Mouse (Mus musculus): ENCODE data around the gene Tlx2.
A peak's percentile ranks its signal among the peaks of the same experiment; 100 is the strongest.

Tlx2 gene

GRCm38 (mm10) chr6:83092416-83093127, 22.5 kb upstream of the Tlx2 start:
- no peak for DNase-seq (ENCODE audit: low read depth, low spot score)

DNA sequence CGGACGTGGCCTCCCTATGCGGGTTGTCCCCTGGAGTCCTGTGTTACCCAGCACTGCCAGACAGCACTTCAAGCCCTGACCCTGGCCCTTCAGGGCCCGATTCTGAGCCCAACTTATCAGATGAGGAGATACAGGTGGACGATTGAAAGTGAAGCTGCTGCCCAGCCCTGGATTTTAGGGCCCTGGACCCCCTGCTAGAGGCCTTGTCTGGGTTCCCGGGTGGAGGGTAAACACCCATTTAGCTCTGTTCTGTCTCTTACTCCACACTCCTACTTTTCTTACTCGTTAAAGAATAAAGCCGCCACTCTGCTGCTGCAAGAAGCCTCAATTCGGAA, 17.8 kb upstream of the Tlx2 start:
- no peak for DNase-seq (ENCODE audit: low read depth, low spot score)

GRCm38 (mm10) chr6:83087205-83087925, 17.3 kb upstream of the Tlx2 start:
- no peak for DNase-seq (ENCODE audit: low read depth, low spot score)

DNA sequence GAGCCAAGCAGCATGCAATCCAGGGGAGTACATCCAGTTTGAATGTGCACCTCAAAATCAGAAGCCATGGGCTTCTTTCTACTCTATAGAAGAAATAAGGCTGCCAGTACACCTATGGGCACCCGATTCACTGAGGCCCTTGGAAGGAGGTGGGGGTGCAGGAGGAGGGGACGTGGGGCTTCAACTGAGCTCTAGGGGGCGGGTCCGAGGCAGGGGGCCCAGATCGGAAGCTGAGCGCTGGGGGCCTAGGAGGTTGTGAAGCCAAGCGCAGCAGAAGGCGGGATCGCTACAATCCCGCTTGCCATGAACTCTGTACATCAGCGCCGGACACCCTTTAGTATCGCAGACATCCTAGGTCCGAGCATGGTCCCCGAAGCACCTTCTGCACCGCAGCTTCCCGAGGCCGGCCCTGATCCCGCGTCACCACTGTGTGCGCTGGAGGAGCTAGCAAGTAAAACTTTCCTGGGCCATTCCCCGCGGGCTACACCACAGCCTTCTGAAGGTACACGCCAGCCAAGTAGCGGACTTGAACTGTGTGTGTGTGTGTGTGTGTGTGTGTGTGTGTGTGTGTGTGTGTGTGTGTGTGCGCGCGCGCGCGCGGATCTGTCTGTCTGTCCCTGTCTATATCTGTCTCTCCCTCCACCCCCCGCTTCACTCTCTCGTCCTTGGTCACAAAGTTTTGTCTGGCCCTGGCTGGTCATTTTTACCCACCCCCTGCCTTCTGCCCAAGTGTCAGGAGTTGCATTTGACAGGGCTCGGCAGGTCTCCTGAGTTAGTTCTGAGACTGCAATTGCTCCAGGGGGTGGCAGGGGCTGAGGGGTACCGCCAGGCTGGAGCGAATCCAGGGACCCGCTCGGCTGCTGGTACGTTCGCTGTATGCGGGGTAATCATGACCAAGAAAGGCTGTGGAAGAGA, 16.3 kb upstream of the Tlx2 start, which contains the start of gene Lbx2:
Lbx2 (plus strand) TSS at position 247 of the 915 bp plus-strand sequence.
- DNase-seq (ENCODE audit: low read depth, low spot score), result no peak

DNA sequence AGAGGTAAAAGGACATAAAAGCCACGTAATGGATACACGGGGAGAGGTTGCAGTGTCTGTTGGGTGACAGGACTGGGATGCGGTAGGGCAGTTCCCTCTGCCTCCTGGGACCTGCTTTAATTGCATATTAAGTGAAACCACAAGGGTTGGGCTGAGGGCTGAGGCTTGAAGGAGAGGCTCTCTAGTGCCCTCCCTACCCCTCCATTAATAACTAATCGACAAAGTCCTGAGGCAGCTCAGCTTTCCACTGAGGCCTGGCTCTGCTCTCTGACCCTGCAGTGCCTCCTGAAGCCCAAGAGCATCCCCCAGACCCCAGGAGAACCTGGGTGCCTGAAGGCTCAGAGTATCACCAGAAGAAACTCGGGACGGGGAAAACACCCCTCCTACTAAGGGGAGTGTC, 14.4 kb upstream of the Tlx2 start:
- no peak for DNase-seq (ENCODE audit: low read depth, low spot score)

DNA sequence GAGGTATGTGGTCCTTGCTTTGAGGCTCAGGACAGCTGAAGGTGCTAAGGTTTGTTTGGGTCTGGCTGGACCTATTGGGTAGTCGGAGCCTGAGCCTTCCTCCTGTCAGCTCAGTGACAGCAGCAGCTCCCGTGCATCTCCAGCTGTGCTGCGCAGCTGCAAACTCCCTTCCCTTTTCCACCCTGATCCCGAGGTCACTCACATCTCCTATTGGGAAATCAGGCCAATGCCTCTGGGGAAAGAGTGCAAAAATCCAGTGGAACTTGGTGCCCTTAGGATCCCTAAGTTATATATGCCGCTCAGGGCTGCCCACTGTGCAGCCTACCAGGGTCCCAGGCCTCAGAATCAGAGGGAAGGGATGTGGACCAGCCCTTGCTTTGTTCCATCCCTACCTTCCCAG, 13.4 kb upstream of the Tlx2 start:
- no peak for DNase-seq (ENCODE audit: low read depth, low spot score)

GRCm38 (mm10) chr6:83080210-83080609, 10.1 kb upstream of the Tlx2 start:
- no peak for DNase-seq (ENCODE audit: low read depth, low spot score)

DNA sequence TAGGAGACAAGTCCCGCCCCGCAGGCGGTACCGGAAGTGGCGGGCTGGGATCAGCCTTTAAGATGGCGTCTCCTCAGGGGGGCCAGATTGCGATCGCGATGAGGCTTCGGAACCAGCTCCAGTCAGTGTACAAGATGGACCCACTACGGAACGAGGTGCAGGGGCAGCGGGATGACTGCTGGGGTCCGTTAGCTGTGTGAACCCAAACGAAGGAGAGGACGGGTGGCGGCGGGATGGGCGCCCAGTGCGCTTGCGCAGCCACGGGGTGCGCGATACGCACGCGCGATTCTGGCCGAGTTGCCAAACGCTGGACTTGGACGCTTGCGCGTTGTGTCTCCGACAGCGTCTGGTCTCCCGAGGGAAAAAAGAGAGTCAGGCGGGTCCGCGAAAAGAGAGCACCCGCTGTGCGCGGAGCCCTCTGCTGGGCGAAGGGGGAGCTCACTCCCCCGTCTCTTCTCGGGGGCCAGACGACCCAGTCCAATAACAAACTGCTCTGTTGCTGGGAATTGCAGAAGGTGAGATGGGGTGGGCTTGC, 8.3 kb upstream of the Tlx2 start:
- peak; percentile 93 for DNase-seq (ENCODE audit: low read depth, low spot score)

DNA sequence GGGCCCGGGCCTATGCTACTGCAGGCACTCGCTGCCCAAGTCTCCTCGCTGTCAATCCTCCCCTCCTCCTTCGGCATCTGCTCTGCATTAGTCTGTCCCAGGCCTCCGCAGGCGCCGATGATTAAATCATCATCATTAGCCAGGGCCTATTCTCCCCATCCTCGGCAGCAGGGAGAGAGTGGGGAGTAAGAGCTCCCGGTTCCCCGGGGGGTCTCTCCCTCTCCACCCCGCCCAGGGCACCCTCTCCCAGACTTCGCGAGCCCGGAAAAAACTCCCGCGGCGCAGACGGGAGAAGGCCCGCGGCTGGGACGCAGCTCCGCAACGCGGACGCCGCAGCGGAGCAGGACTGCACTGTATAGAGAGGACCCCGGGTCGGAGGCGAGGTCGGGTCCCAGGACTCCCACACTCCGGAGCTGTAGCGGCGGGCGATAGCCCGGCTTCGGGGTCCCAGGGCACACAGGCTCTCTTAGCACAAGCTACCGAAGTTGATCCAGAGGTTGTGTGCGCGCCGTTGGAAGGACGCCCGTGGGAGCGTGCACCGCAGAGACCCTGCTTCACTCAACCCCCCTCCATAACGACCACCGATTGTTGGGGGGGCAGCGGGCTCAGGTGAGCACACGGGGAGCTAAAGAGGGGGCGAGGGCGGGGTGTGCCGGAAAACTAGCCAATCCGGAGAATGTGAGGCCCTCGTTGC, 7.7 kb upstream of the Tlx2 start, which contains the start of gene Pcgf1:
Pcgf1 (plus strand) TSS at position 240 of the 694 bp plus-strand sequence.
- DNase-seq (ENCODE audit: low read depth, low spot score), result no peak

DNA sequence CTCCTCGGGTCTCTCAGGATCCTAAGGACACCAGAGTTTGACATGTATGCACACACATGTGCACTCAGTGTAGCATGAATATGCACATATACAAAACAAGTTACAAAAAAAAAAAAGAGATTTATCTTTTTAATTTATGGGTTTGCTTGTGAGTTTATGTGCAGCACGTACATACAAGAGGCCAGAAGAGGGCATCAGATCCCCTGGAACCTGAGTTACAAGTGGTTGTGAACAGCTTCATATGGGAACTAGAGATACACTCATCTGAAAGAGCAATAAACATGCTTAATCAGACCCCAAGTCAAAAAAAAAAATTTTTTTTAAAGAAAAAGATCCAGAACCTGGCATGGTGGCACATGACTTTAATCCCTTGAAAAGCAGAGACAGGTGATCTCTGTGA, 4.9 kb upstream of the Tlx2 start:
- no peak for DNase-seq (ENCODE audit: low read depth, low spot score)

GRCm38 (mm10) chr6:83071220-83071619, 1.1 kb upstream of the Tlx2 start:
- DNase-seq (ENCODE audit: low read depth, low spot score), result no peak

GRCm38 (mm10) chr6:83070311-83071219, 472 bp upstream of the Tlx2 start:
- no peak for DNase-seq (ENCODE audit: low read depth, low spot score)

- DNase-seq (ENCODE audit: low read depth, low spot score), result no peak
Observed at GRCm38 (mm10) chr6:83069488-83070246, 426 bp downstream of the Tlx2 start.

GRCm38 (mm10) chr6:83068706-83069487, 1.2 kb downstream of the Tlx2 start:
- no peak for DNase-seq (ENCODE audit: low read depth, low spot score)

GRCm38 (mm10) chr6:83068221-83068620, 1.9 kb downstream of the Tlx2 start:
- no peak for DNase-seq (ENCODE audit: low read depth, low spot score)

DNA sequence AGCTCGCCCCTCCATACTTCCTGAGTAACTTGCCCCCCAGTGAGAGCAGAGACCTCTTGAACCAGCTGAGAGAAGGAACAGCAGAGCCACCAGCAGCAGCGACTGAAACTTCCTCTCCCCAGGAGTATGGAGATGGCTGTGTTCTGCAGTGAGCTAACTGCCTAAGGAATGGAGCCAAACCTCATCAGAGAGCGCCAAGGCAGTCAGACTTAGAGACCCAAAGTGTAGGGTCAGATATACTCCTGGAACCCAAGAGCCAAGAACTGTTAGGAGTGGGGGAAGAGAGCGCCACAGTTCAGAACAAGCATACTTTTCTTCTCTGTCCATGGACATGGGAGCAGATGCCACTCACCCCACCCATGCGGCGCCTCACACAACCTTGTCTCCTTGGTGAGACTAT, 3.7 kb downstream of the Tlx2 start:
- DNase-seq (ENCODE audit: low read depth, low spot score), result no peak

DNA sequence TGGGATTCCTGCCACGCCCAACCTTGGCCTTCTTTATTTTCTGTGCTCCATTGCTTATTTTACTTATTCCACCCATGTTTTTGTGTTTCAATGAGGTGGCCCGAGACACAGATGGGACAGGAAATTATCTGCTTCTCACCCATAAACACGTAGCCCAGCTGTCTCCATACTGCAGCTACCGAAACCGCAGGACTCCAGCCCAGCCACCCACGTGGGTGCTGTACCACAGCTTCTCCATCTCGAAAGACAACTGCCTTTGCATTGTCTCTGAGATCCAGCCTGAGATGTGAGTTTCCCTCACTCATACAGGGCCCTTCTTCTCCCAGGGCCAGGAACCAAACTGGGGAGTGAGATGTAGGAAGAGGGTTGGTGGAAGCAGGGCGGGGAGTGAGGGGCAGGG, 4.1 kb downstream of the Tlx2 start:
- DNase-seq (ENCODE audit: low read depth, low spot score), result no peak

GRCm38 (mm10) chr6:83058725-83059124, 11.4 kb downstream of the Tlx2 start:
- DNase-seq (ENCODE audit: low read depth, low spot score), result no peak

GRCm38 (mm10) chr6:83057790-83058189, 12.3 kb downstream of the Tlx2 start, which contains the start of gene Dqx1:
Gene Dqx1, plus strand, starts transcription at chr6:83057844.
- DNase-seq (ENCODE audit: low read depth, low spot score), result no peak

Data from WW6 (cell line).